Mouse (Mus musculus): ENCODE measurements around the gene Ssc5d. TPM values are rescaled to one million over a fixed set of nuclear protein-coding genes. Genes with fewer than 3 reads are reported as not detected.

Gene Ssc5d
- polyA plus RNA-seq, 1 experiment from 2014 or later: 1.0 TPM

DNA sequence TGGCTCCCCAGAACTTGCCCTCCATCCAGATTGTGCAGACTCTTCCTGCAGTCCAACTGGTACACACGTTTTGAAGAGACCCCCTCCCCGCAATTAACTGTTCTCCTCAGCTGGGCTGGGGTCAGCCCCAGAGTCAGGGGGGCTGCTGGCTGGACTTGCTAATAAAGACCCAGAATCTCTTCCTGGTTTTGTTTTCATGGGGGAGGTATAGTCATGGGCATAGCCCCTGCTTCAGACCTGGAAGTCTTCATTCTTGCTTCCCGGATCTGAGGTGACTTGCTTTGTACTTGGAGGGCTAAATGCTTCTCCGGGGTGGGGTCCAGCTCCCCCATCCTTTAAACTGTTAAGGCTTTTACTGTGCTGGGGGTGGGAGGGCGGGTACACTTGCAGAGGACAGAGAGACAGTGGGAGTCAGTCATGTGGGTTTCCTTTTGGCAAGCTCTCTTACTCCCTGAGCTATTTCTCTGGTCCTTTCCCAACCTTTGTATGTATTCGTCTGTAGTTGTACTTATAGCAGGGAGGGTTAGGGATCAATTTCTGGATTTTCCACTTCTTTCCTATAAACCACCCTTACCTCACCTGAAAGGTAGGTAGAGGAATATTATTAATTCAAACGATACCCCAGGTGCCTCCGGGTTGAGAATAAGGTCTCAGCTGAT, 3.6 kb upstream of the Ssc5d start, which contains the start of gene Nat14:
Nat14 (plus strand) TSS at position 205 of the 659 bp plus-strand sequence.
- H3K27ac ChIP-seq: peak within 1 kb of the TSS; percentile 99
- peaks cover 10% of the 10 kb centered on the region for H3K36me3 ChIP-seq (replicated peaks)
- no peaks in the 10 kb centered on the region for H3K9me3 ChIP-seq
- H3K9ac ChIP-seq: peak within 1 kb of the TSS; percentile 51
- peak within 1 kb of the TSS; percentile 44 for H3K4me3 ChIP-seq
- H3K27me3 ChIP-seq (replicated peaks): no peaks in the 10 kb centered on the region
- peak within 1 kb of the TSS; percentile 79 for H3K4me2 ChIP-seq
- ATAC-seq (replicated peaks): peak; percentile 1; the same call in 1 of the 2 replicates
- H3K4me1 ChIP-seq: peaks cover 64% of the 10 kb centered on the region
- 19% methylated on average over 8 of the region's 8 CpGs for WGBS

GRCm38 (mm10) chr7:4922508-4922907, 3.1 kb upstream of the Ssc5d start:
- WGBS: 0% methylated on average over 14 of the region's 14 CpGs
- Histone ChIP-seq H3K4me3 (peak overlapping the region; percentile 44), H3K4me1 (peaks cover 58% of the 10 kb centered on the region), H3K36me3 (replicated peaks) (peaks cover 10% of the 10 kb centered on the region), H3K9me3 (no peaks in the 10 kb centered on the region), H3K27me3 (replicated peaks) (no peaks in the 10 kb centered on the region), H3K9ac (peak overlapping the region; percentile 51), H3K27ac (peak overlapping the region; percentile 99), H3K4me2 (peak overlapping the region; percentile 79)
- ATAC-seq (replicated peaks): peak; percentile 86

DNA sequence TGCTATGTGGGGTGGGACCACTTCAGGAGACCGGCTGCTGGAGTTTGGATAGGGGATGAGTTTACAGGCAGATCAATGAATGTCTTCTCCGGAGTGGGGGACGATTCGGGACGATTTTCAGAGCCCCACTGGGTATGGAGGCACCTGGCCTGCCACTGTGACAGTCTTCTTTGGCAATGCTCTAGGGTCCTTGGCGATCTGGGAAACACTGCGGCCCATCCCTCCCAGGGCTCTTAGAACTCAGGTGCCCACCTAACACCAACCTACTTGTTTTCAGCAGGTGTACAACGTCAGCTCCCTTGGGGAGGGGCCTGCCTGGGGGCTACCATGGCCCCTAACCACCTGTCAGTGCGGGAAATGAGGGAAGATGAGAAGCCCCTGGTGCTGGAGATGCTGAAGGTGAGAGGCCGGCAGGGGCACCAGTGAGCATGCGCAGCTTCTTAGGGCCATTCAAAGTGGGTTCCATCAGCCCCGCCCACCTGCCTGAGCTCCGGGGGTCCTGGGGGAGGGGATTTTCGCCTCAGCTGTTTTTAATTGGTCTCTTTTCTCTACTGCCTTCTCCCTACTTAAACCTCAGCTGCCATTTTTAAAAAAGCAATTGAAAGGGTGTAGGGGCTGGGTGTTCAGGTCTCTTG, 2.5 kb upstream of the Ssc5d start:
- Histone ChIP-seq H3K4me1 (peaks cover 56% of the 10 kb centered on the region), H3K9ac (peak overlapping the region; percentile 61), H3K27ac (peak overlapping the region; percentile 99), H3K9me3 (no peaks in the 10 kb centered on the region), H3K27me3 (replicated peaks) (no peaks in the 10 kb centered on the region), H3K4me3 (peak overlapping the region; percentile 44), H3K36me3 (replicated peaks) (peaks cover 10% of the 10 kb centered on the region), H3K4me2 (peak overlapping the region; percentile 79)
- peak; percentile 69 for ATAC-seq (replicated peaks)
- 2% methylated on average over 14 of the region's 14 CpGs for WGBS

GRCm38 (mm10) chr7:4923586-4924364, 1.8 kb upstream of the Ssc5d start:
- H3K4me3 ChIP-seq: peak overlapping the region; percentile 44
- H3K4me1 ChIP-seq: peaks cover 56% of the 10 kb centered on the region
- 3% methylated on average over 37 of the region's 37 CpGs for WGBS
- H3K36me3 ChIP-seq (replicated peaks): peaks cover 10% of the 10 kb centered on the region
- ATAC-seq (replicated peaks): peak; percentile 5; the same call in 1 of the 2 replicates
- peak overlapping the region; percentile 61 for H3K9ac ChIP-seq
- no peaks in the 10 kb centered on the region for H3K27me3 ChIP-seq (replicated peaks)
- H3K27ac ChIP-seq: peak overlapping the region; percentile 99
- H3K9me3 ChIP-seq: no peaks in the 10 kb centered on the region
- H3K4me2 ChIP-seq: peak overlapping the region; percentile 79

DNA sequence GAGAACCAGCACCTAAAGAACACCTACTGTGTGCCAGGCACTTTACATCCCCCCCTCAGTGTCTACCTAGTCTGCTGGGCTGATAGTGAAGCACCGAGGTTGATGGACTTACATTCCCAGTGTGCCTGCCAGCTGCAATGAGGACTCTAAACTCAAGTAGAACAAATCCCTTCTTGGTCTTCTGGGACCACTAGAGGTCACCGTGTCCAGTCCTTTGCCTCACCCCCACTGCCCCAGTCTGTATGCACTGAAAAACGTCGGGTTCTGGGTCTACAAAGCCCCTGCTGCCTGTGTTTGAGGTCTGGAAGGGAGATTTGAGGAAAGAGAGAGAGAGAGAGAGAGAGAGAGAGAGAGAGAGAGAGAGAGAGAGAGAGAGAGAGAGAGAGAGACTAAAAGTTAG, 1.1 kb upstream of the Ssc5d start:
- ATAC-seq (replicated peaks): no peak
- H3K9ac ChIP-seq: peak overlapping the region; percentile 61
- H3K4me3 ChIP-seq: peak overlapping the region; percentile 44
- H3K36me3 ChIP-seq (replicated peaks): peaks cover 10% of the 10 kb centered on the region
- peak overlapping the region; percentile 79 for H3K4me2 ChIP-seq
- no peaks in the 10 kb centered on the region for H3K9me3 ChIP-seq
- peaks cover 56% of the 10 kb centered on the region for H3K4me1 ChIP-seq
- H3K27ac ChIP-seq: peak overlapping the region; percentile 99
- 1% methylated on average over 4 of the region's 4 CpGs for WGBS
- no peaks in the 10 kb centered on the region for H3K27me3 ChIP-seq (replicated peaks)

DNA sequence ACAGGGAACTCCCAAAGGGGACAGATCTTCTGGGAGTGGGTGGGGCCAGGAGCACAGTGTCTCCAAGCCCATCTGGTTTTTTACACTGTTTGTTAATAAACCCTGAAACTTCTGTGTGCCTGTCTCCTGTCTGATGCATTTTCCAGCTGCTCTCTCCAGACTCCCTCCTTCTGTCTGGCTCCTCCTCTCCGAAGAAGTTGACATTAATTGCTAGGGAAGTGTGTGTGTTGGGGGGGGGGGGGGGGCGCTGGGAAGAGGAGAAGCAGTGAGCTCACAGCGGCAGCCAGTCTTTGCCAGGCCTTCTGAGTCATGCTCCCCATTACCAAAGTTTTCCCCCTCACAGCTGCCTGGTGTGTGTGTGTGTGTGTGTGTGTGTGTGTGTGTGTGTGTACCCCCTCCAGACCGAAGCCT, 689 bp upstream of the Ssc5d start:
- Histone ChIP-seq H3K27ac (peak overlapping the region; percentile 99), H3K9me3 (no peaks in the 10 kb centered on the region), H3K36me3 (replicated peaks) (peaks cover 8% of the 10 kb centered on the region), H3K9ac (no peak overlapping the region), H3K4me2 (peak overlapping the region; percentile 79; the same call in 1 of the 2 replicates), H3K4me1 (peaks cover 56% of the 10 kb centered on the region), H3K4me3 (no peak overlapping the region), H3K27me3 (replicated peaks) (no peaks in the 10 kb centered on the region)
- no peak for ATAC-seq (replicated peaks)
- 0% methylated on average over 3 of the region's 4 CpGs for WGBS

- H3K27me3 ChIP-seq (replicated peaks): no peaks in the 10 kb centered on the region
- no peak overlapping the region for H3K4me3 ChIP-seq
- ATAC-seq (replicated peaks): no peak
- no peak overlapping the region for H3K9ac ChIP-seq
- H3K9me3 ChIP-seq: no peaks in the 10 kb centered on the region
- no peaks in the 10 kb centered on the region for H3K36me3 ChIP-seq (replicated peaks)
- WGBS: 73% methylated on average over 16 of the region's 16 CpGs
- no peak overlapping the region for H3K27ac ChIP-seq
- no peak overlapping the region for H3K4me2 ChIP-seq
- peaks cover 42% of the 10 kb centered on the region for H3K4me1 ChIP-seq
These were observed 1.3 kb downstream of the Ssc5d start for GRCm38 (mm10) chr7:4926849-4927248.

DNA sequence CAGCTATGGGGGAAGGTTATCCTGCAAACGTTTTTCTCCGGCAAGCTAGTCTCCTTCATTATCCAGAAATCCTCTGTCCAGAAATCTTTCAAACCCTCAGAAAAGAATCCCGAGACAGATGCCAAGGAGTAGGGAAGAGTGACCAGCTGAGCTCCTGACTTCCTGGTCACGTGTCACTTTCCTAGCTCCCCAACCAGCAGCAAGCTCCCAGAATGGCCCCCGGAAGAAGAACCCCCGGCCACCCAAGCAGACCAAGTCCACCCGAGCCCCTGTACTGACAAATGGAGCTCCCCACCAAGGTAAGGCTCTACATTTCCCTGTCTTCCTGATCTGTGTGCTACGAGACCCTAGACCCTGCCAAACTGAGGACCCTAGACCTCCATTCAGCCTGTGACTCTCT, 2.1 kb downstream of the Ssc5d start:
- H3K9ac ChIP-seq: no peak overlapping the region
- WGBS: 61% methylated on average over 8 of the region's 8 CpGs
- no peaks in the 10 kb centered on the region for H3K36me3 ChIP-seq (replicated peaks)
- peaks cover 38% of the 10 kb centered on the region for H3K4me1 ChIP-seq
- no peak overlapping the region for H3K4me3 ChIP-seq
- no peak overlapping the region for H3K4me2 ChIP-seq
- no peaks in the 10 kb centered on the region for H3K27me3 ChIP-seq (replicated peaks)
- no peak overlapping the region for H3K27ac ChIP-seq
- ATAC-seq (replicated peaks): no peak
- H3K9me3 ChIP-seq: no peaks in the 10 kb centered on the region

DNA sequence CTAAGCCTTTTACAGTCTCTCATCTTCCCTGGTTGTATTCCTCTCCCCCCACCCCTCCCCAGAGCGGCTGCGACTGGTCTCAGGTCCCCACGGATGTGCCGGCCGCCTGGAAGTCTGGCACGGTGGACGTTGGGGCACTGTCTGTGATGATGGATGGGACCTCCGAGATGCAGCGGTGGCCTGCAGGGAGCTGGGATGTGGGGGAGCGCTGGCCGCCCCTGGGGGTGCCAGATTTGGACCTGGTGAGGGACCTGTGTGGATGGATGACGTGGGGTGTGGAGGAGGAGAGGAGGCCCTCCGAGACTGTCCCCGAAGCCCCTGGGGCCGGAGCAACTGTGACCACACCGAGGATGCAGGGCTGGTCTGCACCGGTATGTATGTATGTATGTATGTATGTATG, 2.7 kb downstream of the Ssc5d start:
- H3K27ac ChIP-seq: no peak overlapping the region
- no peak for ATAC-seq (replicated peaks)
- no peaks in the 10 kb centered on the region for H3K36me3 ChIP-seq (replicated peaks)
- no peaks in the 10 kb centered on the region for H3K9me3 ChIP-seq
- no peaks in the 10 kb centered on the region for H3K27me3 ChIP-seq (replicated peaks)
- 90% methylated on average over 17 of the region's 17 CpGs for WGBS
- no peak overlapping the region for H3K4me3 ChIP-seq
- no peak overlapping the region for H3K4me2 ChIP-seq
- H3K4me1 ChIP-seq: peaks cover 32% of the 10 kb centered on the region
- H3K9ac ChIP-seq: no peak overlapping the region

GRCm38 (mm10) chr7:4933103-4933502, 7.5 kb downstream of the Ssc5d start:
- no peaks in the 10 kb centered on the region for H3K4me1 ChIP-seq
- H3K27ac ChIP-seq: no peak overlapping the region
- H3K9ac ChIP-seq: no peak overlapping the region
- no peaks in the 10 kb centered on the region for H3K27me3 ChIP-seq (replicated peaks)
- H3K4me3 ChIP-seq: no peak overlapping the region
- 81% methylated on average over 12 of the region's 12 CpGs for whole genome bisulfite sequencing
- no peak overlapping the region for H3K4me2 ChIP-seq
- ATAC-seq (replicated peaks): no peak
- H3K36me3 ChIP-seq (replicated peaks): no peaks in the 10 kb centered on the region
- no peaks in the 10 kb centered on the region for H3K9me3 ChIP-seq

DNA sequence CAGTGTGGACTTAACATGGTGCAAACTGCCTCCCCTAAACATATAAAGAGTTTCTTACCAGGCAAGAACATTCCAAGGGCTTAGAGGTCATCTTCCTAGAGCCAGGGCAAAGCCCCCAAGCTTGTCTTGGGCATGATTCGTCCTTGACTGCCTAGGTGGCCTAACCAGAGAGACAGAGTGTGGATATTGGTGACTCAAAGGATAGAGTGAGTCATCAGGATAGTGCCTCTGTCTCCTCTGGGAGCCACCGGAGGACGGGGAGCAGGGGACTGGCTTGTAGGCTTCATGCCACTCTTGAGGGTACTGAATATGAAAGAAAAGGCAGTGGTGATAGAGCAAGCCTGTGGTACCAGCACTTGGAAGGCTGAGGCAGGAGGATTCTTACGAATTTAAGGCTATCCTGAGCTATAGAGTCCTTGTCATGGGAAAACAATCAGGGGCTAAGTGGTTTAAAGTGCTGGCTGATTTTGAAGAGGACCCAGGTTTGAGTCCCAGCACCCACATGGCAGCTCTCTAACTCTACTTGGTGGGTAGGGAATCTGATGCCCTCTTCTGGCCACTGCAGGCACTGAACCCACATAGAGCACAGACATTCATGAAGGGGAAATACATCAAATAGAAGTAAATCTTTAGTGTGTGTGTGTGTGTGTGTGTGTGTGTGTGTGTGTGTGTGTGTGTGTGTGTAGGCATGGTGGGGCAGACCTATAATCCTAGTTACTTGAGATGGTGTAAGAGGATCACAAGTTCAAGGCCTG, 8.8 kb downstream of the Ssc5d start:
- H3K36me3 ChIP-seq (replicated peaks): no peaks in the 10 kb centered on the region
- no peak for ATAC-seq (replicated peaks)
- H3K27me3 ChIP-seq (replicated peaks): no peaks in the 10 kb centered on the region
- H3K4me1 ChIP-seq: no peaks in the 10 kb centered on the region
- H3K4me3 ChIP-seq: no peak overlapping the region
- no peak overlapping the region for H3K4me2 ChIP-seq
- H3K9me3 ChIP-seq: no peaks in the 10 kb centered on the region
- H3K9ac ChIP-seq: no peak overlapping the region
- WGBS: 84% methylated on average over 4 of the region's 4 CpGs
- no peak overlapping the region for H3K27ac ChIP-seq

GRCm38 (mm10) chr7:4936832-4937231, 11.2 kb downstream of the Ssc5d start:
- ATAC-seq (replicated peaks): no peak
- H3K4me3 ChIP-seq: no peak overlapping the region
- 82% methylated on average over 10 of the region's 10 CpGs for WGBS
- no peak overlapping the region for H3K9ac ChIP-seq
- no peaks in the 10 kb centered on the region for H3K4me1 ChIP-seq
- H3K27ac ChIP-seq: no peak overlapping the region
- no peaks in the 10 kb centered on the region for H3K36me3 ChIP-seq (replicated peaks)
- H3K9me3 ChIP-seq: no peaks in the 10 kb centered on the region
- no peak overlapping the region for H3K4me2 ChIP-seq
- no peaks in the 10 kb centered on the region for H3K27me3 ChIP-seq (replicated peaks)

Measured in midbrain, embryonic 15.5 days (tissue).